Mouse (Mus musculus): ENCODE data around the gene Nck2. TPM values are rescaled to one million over a fixed set of nuclear protein-coding genes. Genes with fewer than 3 reads are reported as not detected.
A peak's percentile ranks its signal among the peaks of the same experiment; 100 is the strongest.

Gene Nck2
- total and polyA plus RNA-seq, 2 experiments from 2014 or later = 30.2 to 54.9 TPM

- Histone ChIP-seq H3K4me2 (ENCODE audit: low read depth, low read length, poor library complexity, severe bottlenecking) (no peak overlapping the region), H3K9me3 (ENCODE audit: low read length) (no peaks in the 10 kb centered on the region), H3K27ac (ENCODE audit: low read depth, low read length) (no peak overlapping the region), H3K4me1 (ENCODE audit: insufficient read depth, low read length) (no peaks in the 10 kb centered on the region), H3K27me3 (ENCODE audit: insufficient read depth, low read length) (no peaks in the 10 kb centered on the region), H3K9ac (replicated peaks; ENCODE audit: low read length, poor library complexity, severe bottlenecking) (no peak overlapping the region), H3K36me3 (ENCODE audit: insufficient read depth, low read length) (no peaks in the 10 kb centered on the region; the same call in 1 of the 2 replicates), H3K4me3 (ENCODE audit: low read depth, low read length) (no peak overlapping the region)
- no peak for ATAC-seq (ENCODE audit: low FRiP score)
- DNase-seq (ENCODE audit: low spot score) = no peak
- TF ChIP-seq CTCF (IDR thresholded peaks at IDR 0.05) = no peak
- 99% methylated on average over 5 of the region's 5 CpGs for WGBS
These were observed 114.8 kb downstream of the Nck2 start for GRCm38 (mm10) chr1:43559043-43559692.

GRCm38 (mm10) chr1:43561085-43561484, 116.7 kb downstream of the Nck2 start:
- no peaks in the 10 kb centered on the region for H3K27me3 ChIP-seq (ENCODE audit: insufficient read depth, low read length)
- WGBS = 85% methylated on average over 3 of the region's 3 CpGs
- DNase-seq (ENCODE audit: low spot score) = no peak
- H3K4me2 ChIP-seq (ENCODE audit: low read depth, low read length, poor library complexity, severe bottlenecking) = no peak overlapping the region
- no peaks in the 10 kb centered on the region for H3K36me3 ChIP-seq (ENCODE audit: insufficient read depth, low read length)
- no peaks in the 10 kb centered on the region for H3K4me1 ChIP-seq (ENCODE audit: insufficient read depth, low read length)
- no peak overlapping the region for H3K9ac ChIP-seq (replicated peaks; ENCODE audit: low read length, poor library complexity, severe bottlenecking)
- H3K27ac ChIP-seq (ENCODE audit: low read depth, low read length) = no peak overlapping the region
- no peak for ATAC-seq (ENCODE audit: low FRiP score)
- TF ChIP-seq CTCF (IDR thresholded peaks at IDR 0.05) = no peak
- no peaks in the 10 kb centered on the region for H3K9me3 ChIP-seq (ENCODE audit: low read length)
- no peak overlapping the region for H3K4me3 ChIP-seq (ENCODE audit: low read depth, low read length)

GRCm38 (mm10) chr1:43562002-43562666, 117.8 kb downstream of the Nck2 start:
- Histone ChIP-seq H3K4me2 (ENCODE audit: low read depth, low read length, poor library complexity, severe bottlenecking) (no peak overlapping the region), H3K27ac (ENCODE audit: low read depth, low read length) (no peak overlapping the region), H3K4me1 (ENCODE audit: insufficient read depth, low read length) (no peaks in the 10 kb centered on the region), H3K9ac (replicated peaks; ENCODE audit: low read length, poor library complexity, severe bottlenecking) (no peak overlapping the region), H3K4me3 (ENCODE audit: low read depth, low read length) (no peak overlapping the region), H3K27me3 (ENCODE audit: insufficient read depth, low read length) (no peaks in the 10 kb centered on the region), H3K9me3 (ENCODE audit: low read length) (no peaks in the 10 kb centered on the region), H3K36me3 (ENCODE audit: insufficient read depth, low read length) (no peaks in the 10 kb centered on the region)
- DNase-seq (ENCODE audit: low spot score) = peak; percentile 52
- WGBS = 84% methylated on average over 13 of the region's 13 CpGs
- ATAC-seq (ENCODE audit: low FRiP score) = no peak
- TF ChIP-seq CTCF (IDR thresholded peaks at IDR 0.05) = no peak

- H3K4me1 ChIP-seq (ENCODE audit: insufficient read depth, low read length) = no peaks in the 10 kb centered on the region
- no peaks in the 10 kb centered on the region for H3K27me3 ChIP-seq (ENCODE audit: insufficient read depth, low read length)
- H3K4me2 ChIP-seq (ENCODE audit: low read depth, low read length, poor library complexity, severe bottlenecking) = no peak overlapping the region
- H3K27ac ChIP-seq (ENCODE audit: low read depth, low read length) = no peak overlapping the region
- no peaks in the 10 kb centered on the region for H3K9me3 ChIP-seq (ENCODE audit: low read length)
- no peak overlapping the region for H3K9ac ChIP-seq (replicated peaks; ENCODE audit: low read length, poor library complexity, severe bottlenecking)
- TF ChIP-seq CTCF (IDR thresholded peaks at IDR 0.05) = no peak
- no peak for ATAC-seq (ENCODE audit: low FRiP score)
- no peaks in the 10 kb centered on the region for H3K36me3 ChIP-seq (ENCODE audit: insufficient read depth, low read length)
- H3K4me3 ChIP-seq (ENCODE audit: low read depth, low read length) = no peak overlapping the region
- 92% methylated on average over 4 of the region's 4 CpGs for WGBS
- DNase-seq (ENCODE audit: low spot score) = no peak
These were observed 120.9 kb downstream of the Nck2 start for GRCm38 (mm10) chr1:43565260-43565659.

- 65% methylated on average over 8 of the region's 8 CpGs for WGBS
- Histone ChIP-seq H3K4me1 (ENCODE audit: insufficient read depth, low read length) (no peaks in the 10 kb centered on the region), H3K4me3 (ENCODE audit: low read depth, low read length) (no peak overlapping the region), H3K27me3 (ENCODE audit: insufficient read depth, low read length) (no peaks in the 10 kb centered on the region), H3K27ac (ENCODE audit: low read depth, low read length) (no peak overlapping the region), H3K9ac (replicated peaks; ENCODE audit: low read length, poor library complexity, severe bottlenecking) (no peak overlapping the region), H3K9me3 (ENCODE audit: low read length) (no peaks in the 10 kb centered on the region), H3K4me2 (ENCODE audit: low read depth, low read length, poor library complexity, severe bottlenecking) (no peak overlapping the region), H3K36me3 (ENCODE audit: insufficient read depth, low read length) (no peaks in the 10 kb centered on the region; the same call in 1 of the 2 replicates)
- ATAC-seq (ENCODE audit: low FRiP score) (peak; percentile 57), DNase-seq (ENCODE audit: low spot score) (no peak)
- TF ChIP-seq CTCF (IDR thresholded peaks at IDR 0.05) = no peak
These were observed 122.4 kb downstream of the Nck2 start for GRCm38 (mm10) chr1:43566677-43567377.

- no peak overlapping the region for H3K4me2 ChIP-seq (ENCODE audit: low read depth, low read length, poor library complexity, severe bottlenecking)
- no peaks in the 10 kb centered on the region for H3K9me3 ChIP-seq (ENCODE audit: low read length)
- no peak for ATAC-seq (ENCODE audit: low FRiP score)
- WGBS = 55% methylated on average over 10 of the region's 10 CpGs
- H3K4me1 ChIP-seq (ENCODE audit: insufficient read depth, low read length) = no peaks in the 10 kb centered on the region
- H3K27me3 ChIP-seq (ENCODE audit: insufficient read depth, low read length) = no peaks in the 10 kb centered on the region
- H3K4me3 ChIP-seq (ENCODE audit: low read depth, low read length) = no peak overlapping the region
- TF ChIP-seq CTCF (IDR thresholded peaks at IDR 0.05) = no peak
- H3K36me3 ChIP-seq (ENCODE audit: insufficient read depth, low read length) = no peaks in the 10 kb centered on the region; the same call in 1 of the 2 replicates
- H3K9ac ChIP-seq (replicated peaks; ENCODE audit: low read length, poor library complexity, severe bottlenecking) = no peak overlapping the region
- no peak for DNase-seq (ENCODE audit: low spot score)
- no peak overlapping the region for H3K27ac ChIP-seq (ENCODE audit: low read depth, low read length)
These were observed 124.4 kb downstream of the Nck2 start for GRCm38 (mm10) chr1:43568824-43569223.
